Mouse (Mus musculus) B cell, adult 62 days (primary cell): ENCODE results near the gene Tcl1b3. TPM values are rescaled to one million over a fixed set of nuclear protein-coding genes. Genes with fewer than 3 reads are reported as not detected.

ENCODE experiments used
- total RNA-seq: library from RNA; stranded (reverse); gene quantifications from 4 replicates; pipeline ENCODE4 v1.2.4, GENCODE M21; 2023

Gene Tcl1b3
- not detected in 4 replicates for total RNA-seq

DNA sequence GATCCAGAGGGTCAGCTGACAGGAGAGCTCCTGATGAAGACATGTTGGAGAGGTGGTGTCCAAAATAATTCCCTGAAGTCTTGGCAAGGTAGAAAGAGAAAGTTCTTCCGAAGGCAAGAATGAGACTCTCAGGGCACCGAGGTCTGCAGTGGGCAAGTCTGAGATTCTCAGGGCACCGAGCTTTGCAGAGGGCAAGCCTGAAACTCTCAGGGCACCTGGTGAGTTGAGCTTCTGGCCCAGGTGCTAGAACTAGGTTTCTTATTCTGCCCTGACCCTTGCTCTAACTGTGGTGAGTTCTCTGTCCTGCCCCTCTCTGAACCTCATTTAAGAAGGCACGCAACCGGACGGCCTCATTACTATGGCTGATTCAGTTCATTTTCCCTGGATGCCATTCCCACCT, at the start of gene Tcl1b3:
Gene Tcl1b3 (plus strand): TSS at position 301 of the 400 bp plus-strand sequence.

DNA sequence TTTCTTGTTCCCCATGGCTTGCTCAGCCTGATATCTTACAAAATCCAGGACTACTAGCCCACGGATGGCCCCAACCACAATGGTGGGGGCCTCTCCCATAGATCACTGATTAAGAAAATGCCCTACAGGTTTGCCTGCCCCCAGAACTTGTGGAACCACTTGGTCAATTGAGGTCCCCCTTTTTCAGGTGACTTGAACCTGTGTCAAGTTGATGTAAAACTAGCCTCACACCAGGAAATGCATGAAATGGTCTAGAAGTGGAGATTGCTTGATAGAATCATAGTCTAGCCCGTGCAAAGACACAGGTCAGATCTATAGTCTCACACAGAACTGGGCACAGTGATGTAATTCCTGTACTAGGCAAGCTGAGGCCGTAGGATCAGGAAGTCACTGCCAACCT, 45.1 kb upstream of the Tcl1b3 start, which contains the start of gene Tcl1b2:
Gene Tcl1b2 (plus strand): TSS at position 301 of the 400 bp plus-strand sequence.

DNA sequence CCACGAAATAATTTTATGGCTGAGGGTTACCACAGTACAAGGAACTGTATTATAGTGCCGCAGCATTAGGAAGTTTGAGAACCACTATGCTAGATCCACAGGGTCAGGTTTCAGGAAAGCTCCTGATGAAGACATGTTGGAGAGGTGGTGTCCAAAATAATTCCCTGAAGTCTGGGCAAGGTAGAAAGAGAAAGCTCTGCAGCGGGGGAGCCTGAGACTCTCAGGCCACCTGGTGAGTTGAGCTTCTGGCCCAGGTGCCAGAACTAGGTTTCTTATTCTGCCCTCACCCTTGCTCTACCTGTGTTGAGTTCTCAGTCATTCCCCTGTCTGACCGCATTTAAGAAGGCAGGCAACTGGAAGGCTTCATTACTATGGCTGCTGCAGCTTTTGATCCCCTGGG, 31.5 kb upstream of the Tcl1b3 start, which contains the start of gene Tcl1b1:
Gene Tcl1b1 (plus strand): TSS at position 301 of the 400 bp plus-strand sequence.

DNA sequence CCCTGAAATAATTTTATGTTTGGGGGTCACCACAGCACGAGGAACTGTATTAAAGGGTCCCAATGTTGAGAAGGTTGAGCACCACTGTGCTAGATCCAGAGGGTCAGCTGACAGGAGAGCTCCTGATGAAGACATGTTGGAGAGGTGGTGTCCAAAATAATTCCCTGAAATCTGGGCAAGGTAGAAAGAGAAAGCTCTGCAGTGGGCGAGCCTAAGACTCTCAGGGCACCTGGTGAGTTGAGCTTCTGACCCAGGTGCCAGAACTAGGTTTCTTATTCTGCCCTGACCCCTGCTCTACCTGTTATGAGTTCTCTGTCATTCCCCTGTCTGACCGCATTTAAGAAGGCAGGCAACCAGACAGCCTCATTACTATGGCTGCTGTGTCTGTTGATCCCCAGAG, 14.8 kb upstream of the Tcl1b3 start, which contains the start of gene Tcl1b5:
Gene Tcl1b5 (plus strand): TSS at position 301 of the 400 bp plus-strand sequence.

DNA sequence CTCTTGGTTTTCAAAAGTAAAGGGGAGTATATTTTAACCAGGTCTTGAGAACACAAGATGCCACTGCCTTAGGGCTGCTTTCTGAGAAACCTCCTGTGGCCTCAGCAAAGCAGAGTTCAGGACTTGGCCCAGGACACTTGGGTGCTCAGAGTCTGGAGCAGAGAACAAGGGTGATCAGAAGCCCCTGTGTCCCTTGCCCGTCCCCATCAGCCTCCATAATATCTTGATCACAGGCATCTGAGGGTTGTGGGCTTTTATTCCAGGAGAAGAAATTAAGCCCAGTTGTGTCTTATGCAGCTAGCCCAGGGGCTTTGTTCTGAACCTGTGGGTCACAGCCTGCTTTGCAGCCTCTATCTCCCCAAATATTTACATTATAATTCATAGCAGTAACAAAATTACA, 10.8 kb downstream of the Tcl1b3 start, which contains the start of gene Tcl1b4:
Gene Tcl1b4 (plus strand): TSS at position 301 of the 400 bp plus-strand sequence.

DNA sequence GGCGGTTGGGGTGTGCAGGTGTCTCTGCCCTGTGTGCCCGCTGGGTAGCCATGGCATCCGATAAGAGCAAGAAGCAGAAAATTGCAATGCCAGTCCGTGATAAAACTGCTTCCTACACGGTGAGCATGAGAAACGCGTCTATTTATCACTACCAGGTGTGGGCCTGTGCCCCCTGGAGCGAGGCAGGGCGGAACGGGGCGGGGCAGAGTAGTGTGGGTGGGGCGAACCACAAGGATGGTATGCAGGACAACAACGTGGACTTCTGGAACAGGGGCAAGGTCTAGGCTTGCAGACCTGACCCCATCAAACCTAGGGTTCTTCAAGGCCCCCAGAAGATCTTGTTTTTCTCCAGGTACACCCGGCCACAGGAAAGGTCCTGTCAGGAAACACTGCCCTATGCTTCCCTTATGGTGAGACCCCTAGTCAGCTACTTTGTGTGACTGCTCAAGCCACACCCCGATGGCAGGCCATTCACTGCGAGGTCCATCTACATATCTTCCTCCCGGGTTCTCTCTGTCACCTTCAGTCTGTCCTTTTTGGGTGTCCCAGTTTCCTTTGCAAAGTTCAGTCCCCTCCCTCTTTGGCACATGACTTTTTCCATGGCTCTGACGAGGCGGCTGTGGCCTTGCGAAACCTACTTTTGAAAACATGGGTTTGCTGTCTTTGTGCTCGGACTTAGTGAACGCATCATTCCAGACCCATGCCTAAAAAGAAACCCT, 31.9 kb downstream of the Tcl1b3 start, which contains the start of gene Tcl1:
Gene Tcl1 (minus strand): TSS at position 193 of the 719 bp plus-strand sequence.

Other genes with a start within 250 kb of the Tcl1b3 start
- gene Syne3, start 181.2 kb upstream of the Tcl1b3 start, total RNA-seq: 34.4 to 38.7 TPM (median 34.8 TPM) in 4 replicates
- 21.4 to 25.3 TPM (median 23.2 TPM) in 4 replicates for gene Glrx5, start 158.4 kb upstream of the Tcl1b3 start, total RNA-seq
- gene Tcl1b2, start 45.0 kb upstream of the Tcl1b3 start, total RNA-seq: not detected in 4 replicates
- not detected in 4 replicates for gene Tcl1b1, start 31.4 kb upstream of the Tcl1b3 start, total RNA-seq
- gene Tcl1b5, start 14.7 kb upstream of the Tcl1b3 start, total RNA-seq: not detected in 4 replicates
- not detected in 4 replicates for gene Tcl1b4, start 10.9 kb downstream of the Tcl1b3 start, total RNA-seq
- gene Tcl1, start 31.8 kb downstream of the Tcl1b3 start, total RNA-seq: not detected in 4 replicates
- gene Tunar, start 142.8 kb downstream of the Tcl1b3 start, total RNA-seq: not detected in 4 replicates